Mouse (Mus musculus): ENCODE results near the gene Hdx. TPM values are rescaled to one million over a fixed set of nuclear protein-coding genes. Genes with fewer than 3 reads are reported as not detected.

Hdx gene
- not detected in 2 replicates for polyA plus RNA-seq (2012; ENCODE audit: insufficient read depth, insufficient read length, missing spikeins)

- Histone ChIP-seq H3K27ac (ENCODE audit: insufficient read depth, low read depth, low read length) (no peak within 1 kb of the TSS), H3K4me1 (ENCODE audit: control insufficient read depth, insufficient read depth, low read length) (no peaks in the 10 kb centered on the region), H3K4me3 (ENCODE audit: insufficient read depth, low read length) (no peak within 1 kb of the TSS)
- TF ChIP-seq POLR2A (IDR thresholded peaks at IDR 0.05; ENCODE audit: borderline replicate concordance, low read depth, low read length) (no peak), CTCF (IDR thresholded peaks at IDR 0.05; ENCODE audit: low read depth, low read length) (no peak)
These were observed at the start of gene Hdx for GRCm38 (mm10) chrX:111696356-111697282. Gene Hdx (minus strand): TSS chrX:111697079.

DNA sequence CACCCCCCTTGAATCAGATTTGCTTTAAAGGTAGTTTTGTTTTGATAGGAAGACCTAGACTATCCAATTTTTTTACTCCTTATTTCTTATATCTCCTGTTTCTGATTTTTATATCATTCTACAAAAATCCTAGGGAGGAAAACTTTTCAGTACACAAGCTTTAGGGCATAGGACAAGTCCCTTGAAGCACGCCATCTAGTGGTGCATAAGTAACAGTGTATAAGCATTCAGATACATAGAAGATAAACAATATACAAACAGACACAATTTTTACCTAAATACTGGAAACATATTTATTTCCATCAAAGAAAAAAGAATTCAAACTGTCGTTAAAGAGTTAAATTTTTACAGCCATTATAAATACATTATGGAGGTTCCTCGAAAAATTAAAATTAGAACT is 11.2 kb downstream of the Hdx start:
- H3K27ac ChIP-seq (ENCODE audit: insufficient read depth, low read depth, low read length), result no peak overlapping the region
- H3K4me3 ChIP-seq (ENCODE audit: insufficient read depth, low read length), result no peak overlapping the region
- no peak for TF ChIP-seq POLR2A (IDR thresholded peaks at IDR 0.05; ENCODE audit: borderline replicate concordance, low read depth, low read length)
- TF ChIP-seq CTCF (IDR thresholded peaks at IDR 0.05; ENCODE audit: low read depth, low read length), result no peak
- H3K4me1 ChIP-seq (ENCODE audit: control insufficient read depth, insufficient read depth, low read length), result no peaks in the 10 kb centered on the region

GRCm38 (mm10) chrX:111671685-111672084 is 25.2 kb downstream of the Hdx start:
- Histone ChIP-seq H3K4me1 (ENCODE audit: control insufficient read depth, insufficient read depth, low read length) (no peaks in the 10 kb centered on the region), H3K4me3 (ENCODE audit: insufficient read depth, low read length) (no peak overlapping the region), H3K27ac (ENCODE audit: insufficient read depth, low read depth, low read length) (no peak overlapping the region)
- TF ChIP-seq CTCF (IDR thresholded peaks at IDR 0.05; ENCODE audit: low read depth, low read length), result no peak
- TF ChIP-seq POLR2A (IDR thresholded peaks at IDR 0.05; ENCODE audit: borderline replicate concordance, low read depth, low read length), result no peak

- no peak for TF ChIP-seq POLR2A (IDR thresholded peaks at IDR 0.05; ENCODE audit: borderline replicate concordance, low read depth, low read length)
- no peak for TF ChIP-seq CTCF (IDR thresholded peaks at IDR 0.05; ENCODE audit: low read depth, low read length)
- no peak overlapping the region for H3K4me3 ChIP-seq (ENCODE audit: insufficient read depth, low read length)
- no peak overlapping the region for H3K27ac ChIP-seq (ENCODE audit: insufficient read depth, low read depth, low read length)
- H3K4me1 ChIP-seq (ENCODE audit: control insufficient read depth, insufficient read depth, low read length), result no peaks in the 10 kb centered on the region
These were observed 36.5 kb downstream of the Hdx start for GRCm38 (mm10) chrX:111660381-111660780.

- Histone ChIP-seq H3K4me3 (ENCODE audit: insufficient read depth, low read length) (no peak overlapping the region), H3K4me1 (ENCODE audit: control insufficient read depth, insufficient read depth, low read length) (no peaks in the 10 kb centered on the region), H3K27ac (ENCODE audit: insufficient read depth, low read depth, low read length) (no peak overlapping the region)
- no peak for TF ChIP-seq POLR2A (IDR thresholded peaks at IDR 0.05; ENCODE audit: borderline replicate concordance, low read depth, low read length)
These were observed 38.2 kb downstream of the Hdx start for GRCm38 (mm10) chrX:111658671-111659070.

DNA sequence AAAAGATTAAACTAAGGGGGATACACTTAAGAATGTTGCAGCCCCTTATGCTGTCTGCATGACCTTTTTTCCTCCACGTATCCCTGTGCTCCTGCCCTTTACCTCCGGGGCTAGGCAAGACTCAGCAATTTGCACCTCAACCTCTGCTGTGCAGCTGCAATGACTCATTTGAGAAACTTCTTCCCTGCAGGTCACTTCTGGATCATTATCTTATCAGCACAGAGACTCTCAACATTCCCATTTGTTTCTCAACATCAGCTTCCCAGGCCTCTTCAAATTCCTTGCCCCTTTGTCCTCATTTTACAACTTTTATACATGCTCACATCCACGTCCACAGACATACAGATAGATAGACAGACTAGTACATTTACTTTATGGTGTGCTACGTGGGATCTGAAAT is 51.9 kb downstream of the Hdx start:
- no peak overlapping the region for H3K4me3 ChIP-seq (ENCODE audit: insufficient read depth, low read length)
- TF ChIP-seq CTCF (IDR thresholded peaks at IDR 0.05; ENCODE audit: low read depth, low read length), result no peak
- no peak for TF ChIP-seq POLR2A (IDR thresholded peaks at IDR 0.05; ENCODE audit: borderline replicate concordance, low read depth, low read length)
- no peaks in the 10 kb centered on the region for H3K4me1 ChIP-seq (ENCODE audit: control insufficient read depth, insufficient read depth, low read length)
- H3K27ac ChIP-seq (ENCODE audit: insufficient read depth, low read depth, low read length), result no peak overlapping the region

- H3K4me3 ChIP-seq (ENCODE audit: insufficient read depth, low read length), result no peak overlapping the region
- no peak for TF ChIP-seq POLR2A (IDR thresholded peaks at IDR 0.05; ENCODE audit: borderline replicate concordance, low read depth, low read length)
- TF ChIP-seq CTCF (IDR thresholded peaks at IDR 0.05; ENCODE audit: low read depth, low read length), result no peak
- no peak overlapping the region for H3K27ac ChIP-seq (ENCODE audit: insufficient read depth, low read depth, low read length)
- H3K4me1 ChIP-seq (ENCODE audit: control insufficient read depth, insufficient read depth, low read length), result no peaks in the 10 kb centered on the region
These were observed 56.3 kb downstream of the Hdx start for GRCm38 (mm10) chrX:111640616-111641015.

- Histone ChIP-seq H3K4me1 (ENCODE audit: control insufficient read depth, insufficient read depth, low read length) (no peaks in the 10 kb centered on the region), H3K4me3 (ENCODE audit: insufficient read depth, low read length) (no peak overlapping the region), H3K27ac (ENCODE audit: insufficient read depth, low read depth, low read length) (no peak overlapping the region)
- TF ChIP-seq POLR2A (IDR thresholded peaks at IDR 0.05; ENCODE audit: borderline replicate concordance, low read depth, low read length) (no peak), CTCF (IDR thresholded peaks at IDR 0.05; ENCODE audit: low read depth, low read length) (no peak)
These were observed 99.2 kb downstream of the Hdx start for GRCm38 (mm10) chrX:111597631-111598161.

- Histone ChIP-seq H3K27ac (ENCODE audit: insufficient read depth, low read depth, low read length) (no peak overlapping the region), H3K4me1 (ENCODE audit: control insufficient read depth, insufficient read depth, low read length) (no peaks in the 10 kb centered on the region), H3K4me3 (ENCODE audit: insufficient read depth, low read length) (no peak overlapping the region)
- TF ChIP-seq CTCF (IDR thresholded peaks at IDR 0.05; ENCODE audit: low read depth, low read length) (no peak), POLR2A (IDR thresholded peaks at IDR 0.05; ENCODE audit: borderline replicate concordance, low read depth, low read length) (no peak)
These were observed 109.3 kb downstream of the Hdx start for GRCm38 (mm10) chrX:111587616-111588015.

DNA sequence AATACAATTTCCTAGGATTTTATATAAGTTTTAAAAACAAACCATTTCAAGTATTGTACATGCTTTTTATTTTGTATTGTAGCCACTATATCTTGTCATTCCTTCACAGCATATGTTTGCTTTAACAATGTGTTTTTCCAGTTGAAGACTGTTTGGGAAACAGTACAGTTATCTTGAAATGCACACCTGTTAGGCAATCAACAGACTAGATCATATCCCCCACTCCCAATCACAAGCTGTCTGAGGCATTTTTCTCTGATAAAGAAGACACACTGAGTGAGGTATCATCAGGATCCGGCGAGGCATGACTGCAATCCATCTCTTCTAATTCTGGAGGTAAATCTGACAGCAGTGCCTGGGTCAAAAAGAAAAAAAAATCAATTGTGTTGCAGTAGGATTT is 119.8 kb downstream of the Hdx start:
- Histone ChIP-seq H3K27ac (ENCODE audit: insufficient read depth, low read depth, low read length) (no peak overlapping the region), H3K4me3 (ENCODE audit: insufficient read depth, low read length) (no peak overlapping the region)
- no peak for TF ChIP-seq POLR2A (IDR thresholded peaks at IDR 0.05; ENCODE audit: borderline replicate concordance, low read depth, low read length)
- TF ChIP-seq CTCF (IDR thresholded peaks at IDR 0.05; ENCODE audit: low read depth, low read length), result no peak

More for the DNA sequence above, 119.8 kb downstream of the Hdx start:
- H3K4me1 ChIP-seq (ENCODE audit: control insufficient read depth, insufficient read depth, low read length), result no peaks in the 10 kb centered on the region

Data from bone marrow macrophage, adult 2 months (primary cell).